Mouse (Mus musculus) embryonic facial prominence, embryonic 15.5 days (tissue): ENCODE data around the gene Mtch1. TPM values are rescaled to one million over a fixed set of nuclear protein-coding genes. Genes with fewer than 3 reads are reported as not detected.

Experiments
- ATAC-seq: fragments of 200-750 bp; cut with Nextera tagmentation; 2 replicates; pipeline ENCODE4 v1.8.0; 2017; ENCODE audit warnings: low read depth, moderate TSS enrichment; ENCODE audit not compliant: insufficient number of reproducible peaks, low FRiP score, low TSS enrichment
- H3K27ac ChIP-seq: fragments of 300-500 bp; sonication (generic); replicated peaks from 2 replicates; pipeline ENCODE4 v1.5.1; 2015; ENCODE audit warnings: mild to moderate bottlenecking, inconsistent platforms
- H3K27me3 ChIP-seq: fragments of 300-500 bp; sonication (generic); 2 replicates; pipeline ENCODE4 v1.6.1; 2015; ENCODE audit warnings: inconsistent platforms
- H3K36me3 ChIP-seq: fragments of 300-500 bp; sonication (generic); 2 replicates; pipeline ENCODE4 v1.6.1; 2015; ENCODE audit warnings: mild to moderate bottlenecking, inconsistent platforms
- H3K4me1 ChIP-seq: fragments of 300-500 bp; sonication (generic); 2 replicates; pipeline ENCODE4 v1.6.1; 2015; ENCODE audit warnings: inconsistent platforms
- H3K4me2 ChIP-seq: fragments of 300-500 bp; sonication (generic); replicated peaks from 2 replicates; pipeline ENCODE4 v1.6.1; 2015; ENCODE audit warnings: mild to moderate bottlenecking, inconsistent platforms
- H3K4me3 ChIP-seq: fragments of 300-500 bp; sonication (generic); replicated peaks from 2 replicates; pipeline ENCODE4 v1.5.1; 2015; ENCODE audit warnings: mild to moderate bottlenecking, inconsistent platforms
- H3K9ac ChIP-seq: fragments of 300-500 bp; sonication (generic); 2 replicates; pipeline ENCODE4 v1.6.1; 2015; ENCODE audit warnings: inconsistent platforms
- H3K9me3 ChIP-seq: fragments of 300-500 bp; sonication (generic); replicated peaks from 2 replicates; pipeline ENCODE4 v1.6.1; 2016; ENCODE audit warnings: inconsistent platforms
- WGBS: fragments of 180-500 bp; shearing (Covaris S2); methylation state at CpG from one replicate; pipeline ENCODE4 v1.1.7; 2015; 5-methylcytosine and 5-hydroxymethylcytosine counted together
- polyA plus RNA-seq: library from polyadenylated mRNA; unstranded; fragments of >200 nt; fragmentation: Nextera tagmentation; extraction: Ambion mirVana; gene quantifications from 2 replicates; pipeline ENCODE4 v1.2.1, GENCODE M21; 2015

The Mtch1 gene
- polyA plus RNA-seq, 1 experiment from 2014 or later = 337 TPM

DNA sequence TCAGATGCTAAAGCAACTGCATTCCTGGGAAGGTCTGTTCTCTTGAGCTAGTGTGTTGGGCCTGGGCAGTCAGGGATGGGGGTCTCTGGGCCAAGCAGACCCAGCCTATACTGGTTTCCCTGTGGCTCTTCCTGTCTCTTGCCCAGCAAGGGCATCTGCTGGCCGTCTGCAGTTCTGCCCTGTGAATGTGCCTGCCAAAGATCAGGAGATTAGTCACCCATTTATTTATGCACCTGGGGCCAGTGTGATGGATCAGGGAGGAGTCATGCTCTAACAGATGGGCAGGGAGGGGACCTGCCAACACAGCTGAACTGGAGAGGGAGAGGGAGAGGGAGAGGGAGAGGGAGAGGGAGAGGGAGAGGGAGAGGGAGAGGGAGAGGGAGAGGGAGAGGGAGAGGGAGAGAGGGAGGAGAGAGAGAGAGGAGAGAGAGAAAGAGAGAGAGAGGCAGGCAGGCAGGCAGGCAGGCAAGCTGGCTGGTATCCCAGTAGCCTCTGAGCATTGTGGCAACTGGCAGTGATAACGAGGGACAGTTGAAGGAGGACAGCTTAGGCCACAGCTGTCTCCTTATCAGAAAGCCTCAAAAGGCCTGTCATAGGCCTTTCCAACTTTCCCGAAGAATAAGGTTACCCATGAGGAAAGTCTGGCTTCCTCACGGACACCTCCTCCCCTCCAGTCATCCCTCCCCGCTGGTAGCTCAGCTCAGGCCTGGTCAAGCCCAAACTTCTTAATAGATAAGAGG lies 16.9 kb downstream of the Mtch1 start:
- H3K36me3 ChIP-seq = peaks cover 50% of the 10 kb centered on the region

DNA sequence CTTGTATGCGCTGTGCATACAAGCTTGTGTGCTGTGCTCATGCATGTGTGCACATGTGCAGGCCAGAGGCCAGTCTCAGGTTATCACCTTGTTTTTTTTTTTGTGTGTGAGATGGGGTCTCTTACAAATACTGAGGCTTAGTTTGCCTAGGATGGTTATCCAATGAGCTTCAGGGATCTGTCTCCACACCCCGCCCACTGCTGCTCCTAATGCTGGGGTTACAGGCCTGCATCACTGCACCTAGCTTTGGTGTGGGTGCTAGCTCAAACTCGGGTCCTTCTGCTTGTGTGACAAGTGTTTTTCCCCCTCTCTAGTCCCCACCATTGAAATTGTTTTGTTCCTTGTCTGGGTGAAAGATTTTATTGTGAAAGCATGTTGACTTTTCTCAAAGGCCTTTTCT lies 17.5 kb downstream of the Mtch1 start:
- WGBS = 81% methylated on average over 3 of the region's 3 CpGs
- H3K9ac ChIP-seq = no peak overlapping the region
- H3K4me1 ChIP-seq = peaks cover 10% of the 10 kb centered on the region
- no peak overlapping the region for H3K4me3 ChIP-seq
- peaks cover 44% of the 10 kb centered on the region for H3K36me3 ChIP-seq
- no peak for ATAC-seq
- H3K27ac ChIP-seq = no peak overlapping the region
- H3K27me3 ChIP-seq = peaks cover 17% of the 10 kb centered on the region; the same call in 1 of the 2 replicates
- H3K9me3 ChIP-seq = no peaks in the 10 kb centered on the region
- H3K4me2 ChIP-seq = no peak overlapping the region

More for the DNA sequence above, 16.9 kb downstream of the Mtch1 start:
- 35% methylated on average over 5 of the region's 5 CpGs for WGBS
- H3K9ac ChIP-seq = no peak overlapping the region
- no peak overlapping the region for H3K4me3 ChIP-seq
- H3K4me2 ChIP-seq = no peak overlapping the region
- peaks cover 13% of the 10 kb centered on the region; the same call in 1 of the 2 replicates for H3K27me3 ChIP-seq
- ATAC-seq = no peak
- no peaks in the 10 kb centered on the region for H3K9me3 ChIP-seq
- peak overlapping the region; percentile 55; the same call in 1 of the 2 replicates for H3K27ac ChIP-seq
- H3K4me1 ChIP-seq = peaks cover 10% of the 10 kb centered on the region

DNA sequence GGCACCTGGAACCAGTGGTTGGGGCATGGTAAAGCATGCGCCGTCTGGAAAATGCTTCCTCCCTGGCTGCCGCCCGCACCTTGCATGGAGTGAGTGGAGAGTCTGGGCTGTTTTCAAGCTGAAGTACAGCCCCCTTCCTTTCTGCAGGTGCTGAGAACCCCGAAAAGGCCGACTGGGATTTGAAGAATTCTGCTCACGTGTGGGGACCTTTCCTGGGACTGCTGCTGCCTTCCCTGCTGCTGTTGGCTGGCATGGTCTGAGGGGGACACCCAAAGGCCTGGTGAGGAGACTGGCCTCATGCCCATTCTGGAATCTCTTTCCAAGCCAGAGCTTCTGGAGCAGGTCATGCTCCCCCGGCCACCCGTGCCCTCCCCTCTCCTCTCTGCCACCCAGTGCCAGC lies 20.0 kb downstream of the Mtch1 start:
- Histone ChIP-seq H3K36me3 (peaks cover 22% of the 10 kb centered on the region), H3K27ac (no peak overlapping the region), H3K9me3 (no peaks in the 10 kb centered on the region), H3K4me1 (peaks cover 10% of the 10 kb centered on the region), H3K4me3 (no peak overlapping the region), H3K9ac (no peak overlapping the region), H3K27me3 (peaks cover 21% of the 10 kb centered on the region; the same call in 1 of the 2 replicates), H3K4me2 (no peak overlapping the region)
- 71% methylated on average over 9 of the region's 9 CpGs for WGBS
- no peak for ATAC-seq

DNA sequence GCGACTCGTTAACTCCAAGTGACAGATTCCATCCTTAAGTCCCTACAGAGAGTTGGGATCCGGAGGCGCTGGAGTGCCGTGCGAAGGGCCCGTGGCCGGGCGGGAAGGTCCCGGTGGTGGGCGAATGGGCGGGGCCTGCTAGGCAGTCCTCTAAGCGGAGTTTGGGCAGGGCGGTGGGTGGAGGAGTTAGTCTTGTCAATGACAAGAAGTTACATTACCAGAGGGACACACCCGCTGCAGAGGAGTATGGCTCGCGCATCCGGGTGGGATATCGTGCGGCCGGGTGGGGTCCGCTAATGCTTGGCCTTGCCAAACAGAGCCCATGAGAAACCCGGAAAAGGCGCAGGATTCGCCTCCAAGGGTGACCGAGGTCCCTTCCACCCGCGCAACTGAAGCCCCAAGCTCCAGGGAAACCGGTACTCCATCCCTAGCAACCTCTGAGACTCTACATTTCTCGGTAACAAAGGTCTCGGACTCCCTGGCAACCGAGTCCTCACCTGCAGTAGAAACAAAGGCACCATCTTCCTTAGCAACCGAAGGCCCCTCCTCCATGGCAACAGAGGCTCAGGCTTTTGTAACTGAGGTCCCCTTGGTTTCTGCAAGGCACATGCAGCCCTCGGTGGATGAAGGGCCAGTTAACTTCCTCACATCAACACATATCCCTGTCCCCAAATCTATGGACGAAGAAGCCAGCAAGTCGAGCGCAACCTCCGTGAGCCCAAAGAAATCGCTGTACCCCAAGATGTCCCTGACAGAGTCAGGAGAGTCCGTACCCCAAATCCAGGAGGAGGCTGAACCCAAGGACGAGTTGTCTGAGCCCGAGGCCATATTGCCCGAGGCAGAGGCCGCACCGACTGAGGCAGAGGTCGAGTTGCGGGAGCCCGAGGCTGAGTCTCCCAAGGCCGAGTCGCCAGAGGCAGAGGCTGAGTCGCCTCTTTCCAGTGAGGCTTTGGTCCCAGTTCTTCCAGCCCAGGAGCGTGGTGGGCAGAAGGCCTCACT lies 20.9 kb downstream of the Mtch1 start:
- H3K4me2 ChIP-seq = peak overlapping the region; percentile 52
- H3K4me3 ChIP-seq = peak overlapping the region; percentile 30
- 15% methylated on average over 52 of the region's 52 CpGs for whole genome bisulfite sequencing
- H3K4me1 ChIP-seq = peaks cover 15% of the 10 kb centered on the region
- H3K36me3 ChIP-seq = peaks cover 14% of the 10 kb centered on the region
- no peaks in the 10 kb centered on the region for H3K9me3 ChIP-seq
- no peak overlapping the region for H3K9ac ChIP-seq
- no peak overlapping the region for H3K27ac ChIP-seq
- H3K27me3 ChIP-seq = peaks cover 30% of the 10 kb centered on the region
- 0 out of 2 replicates have a peak, but pooled peaks have one; percentile 27 for ATAC-seq

DNA sequence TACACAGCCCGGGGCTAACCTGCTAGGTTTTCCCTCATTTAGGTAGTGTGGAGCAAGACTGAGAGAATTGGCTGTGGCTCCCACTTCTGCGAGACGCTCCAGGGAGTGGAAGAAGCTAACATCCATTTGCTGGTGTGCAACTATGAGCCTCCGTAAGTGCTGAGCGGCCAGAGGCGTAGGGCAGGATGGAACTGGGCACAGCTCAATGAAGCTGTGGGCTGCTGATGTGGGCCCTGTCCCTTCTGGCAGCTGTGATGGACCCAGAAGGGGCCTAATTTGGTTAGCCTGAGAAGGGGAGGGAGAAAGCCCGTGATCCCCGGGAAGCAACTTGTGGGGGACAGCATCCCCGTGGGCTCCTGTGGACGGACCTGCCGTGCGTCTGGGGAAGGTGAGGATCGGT lies 21.9 kb downstream of the Mtch1 start:
- Histone ChIP-seq H3K27ac (no peak overlapping the region), H3K4me2 (no peak overlapping the region), H3K4me3 (no peak overlapping the region), H3K9me3 (no peaks in the 10 kb centered on the region), H3K36me3 (peaks cover 6% of the 10 kb centered on the region; the same call in 1 of the 2 replicates), H3K9ac (no peak overlapping the region), H3K27me3 (peaks cover 40% of the 10 kb centered on the region), H3K4me1 (peaks cover 17% of the 10 kb centered on the region)
- no peak for ATAC-seq
- WGBS = 63% methylated on average over 13 of the region's 13 CpGs

DNA sequence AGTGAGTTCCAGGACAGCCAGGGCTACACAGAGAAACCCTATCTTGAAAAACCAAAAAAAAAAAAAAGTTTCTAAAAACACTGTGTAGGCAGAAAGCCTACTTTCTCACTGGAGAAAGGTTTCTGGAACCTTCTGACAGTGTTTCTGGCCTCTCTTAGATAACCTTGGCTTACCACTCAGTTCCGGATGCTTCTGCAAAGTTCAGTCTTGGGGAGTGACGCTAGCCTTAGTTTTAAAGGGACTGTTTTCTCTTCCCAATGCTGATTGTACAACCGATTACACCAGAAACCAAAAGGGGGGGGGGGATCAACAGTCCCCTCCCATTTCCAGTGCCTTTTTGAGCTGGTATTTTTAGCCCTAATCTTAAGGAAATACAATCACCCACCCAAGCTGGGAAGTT lies 24.1 kb downstream of the Mtch1 start:
- ATAC-seq = no peak
- Histone ChIP-seq H3K4me2 (no peak overlapping the region), H3K27ac (no peak overlapping the region), H3K27me3 (peaks cover 53% of the 10 kb centered on the region), H3K9me3 (no peaks in the 10 kb centered on the region), H3K4me1 (peaks cover 22% of the 10 kb centered on the region), H3K9ac (no peak overlapping the region), H3K4me3 (no peak overlapping the region), H3K36me3 (no peaks in the 10 kb centered on the region)
- WGBS = 90% methylated on average over 3 of the region's 3 CpGs

DNA sequence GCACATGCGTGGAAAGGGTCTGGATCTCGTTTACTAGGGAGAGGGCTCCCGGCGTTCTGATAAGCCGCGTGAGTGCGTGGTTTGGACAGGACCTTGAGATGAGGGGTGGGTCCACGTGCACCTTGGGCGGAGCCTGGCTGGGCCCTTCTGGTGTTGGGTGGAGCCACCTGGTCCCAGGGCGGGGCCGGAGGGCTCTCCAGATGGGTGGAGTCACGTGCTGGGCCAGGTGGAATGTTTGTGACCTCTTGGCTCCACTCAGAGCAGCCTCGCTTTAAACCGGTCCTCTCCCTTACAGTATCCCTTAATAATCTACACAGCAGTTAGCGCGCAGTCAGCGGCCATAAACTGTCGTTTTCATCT lies 25.2 kb downstream of the Mtch1 start:
- Histone ChIP-seq H3K27me3 (peaks cover 53% of the 10 kb centered on the region), H3K4me2 (peak overlapping the region; percentile 17; the same call in 1 of the 2 replicates), H3K4me3 (no peak overlapping the region), H3K27ac (no peak overlapping the region), H3K36me3 (no peaks in the 10 kb centered on the region), H3K9me3 (no peaks in the 10 kb centered on the region), H3K4me1 (peaks cover 22% of the 10 kb centered on the region), H3K9ac (no peak overlapping the region)
- ATAC-seq = peak; percentile 17; the same call in 1 of the 2 replicates
- WGBS = 24% methylated on average over 18 of the region's 18 CpGs

DNA sequence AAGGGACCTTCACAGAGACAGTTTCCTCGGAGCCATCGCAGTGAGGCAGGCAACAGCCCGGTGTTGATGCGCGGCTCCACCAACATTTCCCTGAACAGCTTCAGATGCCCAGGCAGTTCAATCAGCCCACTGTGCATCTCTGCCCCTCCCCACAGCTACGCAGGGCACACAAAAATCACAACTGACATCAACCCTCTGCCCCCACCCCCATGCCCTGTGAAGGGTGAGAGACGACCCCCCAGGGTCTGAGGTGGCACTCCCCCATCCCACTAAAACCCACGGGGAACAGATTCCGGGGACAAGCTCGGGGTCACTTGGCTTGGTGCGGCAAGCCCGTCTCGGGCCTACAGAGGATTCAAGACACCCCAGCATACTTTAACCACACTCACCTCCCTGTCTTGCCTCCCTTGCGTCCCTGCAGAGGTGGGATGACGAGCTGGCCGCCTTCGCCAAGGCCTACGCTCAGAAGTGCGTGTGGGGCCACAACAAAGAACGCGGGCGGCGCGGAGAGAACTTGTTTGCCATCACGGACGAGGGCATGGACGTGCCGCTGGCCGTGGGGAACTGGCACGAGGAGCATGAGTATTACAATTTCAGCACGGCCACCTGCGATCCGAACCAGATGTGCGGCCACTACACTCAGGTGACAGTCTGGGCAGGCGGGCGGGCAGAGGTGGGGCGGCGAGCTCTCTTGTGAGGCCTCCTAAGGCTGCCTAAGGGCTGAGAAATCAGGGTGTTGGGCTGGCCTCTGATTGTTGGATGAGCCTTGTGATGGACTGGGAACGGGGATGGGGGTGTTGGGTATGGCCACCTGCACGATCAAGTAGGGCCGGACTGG lies 25.8 kb downstream of the Mtch1 start:
- no peak overlapping the region for H3K9ac ChIP-seq
- no peak overlapping the region; the same call in 1 of the 2 replicates for H3K4me3 ChIP-seq
- peaks cover 22% of the 10 kb centered on the region for H3K4me1 ChIP-seq
- no peaks in the 10 kb centered on the region for H3K36me3 ChIP-seq
- peak overlapping the region; percentile 17; the same call in 1 of the 2 replicates for H3K4me2 ChIP-seq
- peaks cover 47% of the 10 kb centered on the region for H3K27me3 ChIP-seq
- WGBS = 19% methylated on average over 41 of the region's 41 CpGs
- ATAC-seq = peak; percentile 3; the same call in 1 of the 2 replicates
- no peak overlapping the region for H3K27ac ChIP-seq
- H3K9me3 ChIP-seq = no peaks in the 10 kb centered on the region

DNA sequence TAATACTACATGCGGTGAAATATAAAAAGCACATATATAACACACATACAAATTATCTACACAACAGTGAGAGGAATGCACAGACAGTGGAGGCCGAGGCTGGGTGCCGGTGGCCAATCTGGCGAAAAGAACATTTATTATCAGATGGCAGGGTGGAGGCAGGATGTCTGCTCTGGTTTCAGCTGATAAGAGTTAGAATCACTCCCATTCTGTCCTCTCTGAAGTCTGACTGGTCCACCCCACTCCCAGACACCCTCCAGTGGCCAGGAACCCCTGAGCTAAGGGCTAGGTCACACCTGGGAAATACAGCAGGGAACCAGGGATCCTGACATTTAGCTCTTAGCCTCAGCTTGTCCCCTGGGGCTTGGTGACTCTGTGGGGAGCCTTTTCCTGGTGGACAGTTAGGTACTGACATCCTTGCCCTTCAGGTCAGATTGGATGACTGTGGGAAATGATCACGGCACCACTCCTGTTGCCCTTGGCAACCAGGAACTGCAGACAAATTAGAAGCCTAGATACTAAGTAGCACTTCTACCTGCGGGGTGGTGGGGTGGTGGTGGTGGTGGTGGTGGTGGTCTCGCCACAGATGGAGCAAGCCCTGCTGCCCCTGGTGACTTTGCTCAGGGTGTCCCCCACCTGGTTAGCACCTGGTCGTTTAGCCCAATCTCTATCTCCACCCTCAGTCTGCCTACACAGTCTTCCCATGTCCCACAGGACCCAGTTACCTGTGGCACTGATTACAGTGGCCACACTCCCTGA lies 27.7 kb downstream of the Mtch1 start:
- no peak overlapping the region for H3K27ac ChIP-seq
- H3K4me2 ChIP-seq = no peak overlapping the region
- H3K36me3 ChIP-seq = no peaks in the 10 kb centered on the region
- H3K27me3 ChIP-seq = peaks cover 36% of the 10 kb centered on the region
- peaks cover 19% of the 10 kb centered on the region for H3K4me1 ChIP-seq
- no peak overlapping the region for H3K4me3 ChIP-seq
- no peak overlapping the region for H3K9ac ChIP-seq
- ATAC-seq = no peak
- WGBS = 62% methylated on average over 8 of the region's 8 CpGs
- H3K9me3 ChIP-seq = no peaks in the 10 kb centered on the region

DNA sequence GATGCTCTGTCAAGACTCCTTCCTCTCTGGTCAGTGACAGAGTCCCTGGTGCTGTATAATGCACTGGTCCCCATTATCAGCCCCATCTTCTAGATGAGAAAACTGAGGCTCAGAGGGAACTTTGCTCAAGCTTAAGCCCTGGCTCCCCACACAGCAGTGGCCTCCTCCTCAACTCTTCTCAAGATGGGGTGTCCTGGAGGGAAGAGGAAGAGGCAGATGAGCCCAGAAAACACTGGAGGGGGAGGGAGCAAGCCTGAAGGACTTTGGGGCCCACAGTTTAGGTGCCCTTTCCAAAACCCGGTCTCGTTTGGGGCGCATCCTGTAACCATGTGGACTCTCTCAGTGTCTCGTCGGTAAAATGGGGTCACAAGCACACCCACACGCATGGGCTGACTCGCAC lies 28.3 kb downstream of the Mtch1 start:
- H3K9me3 ChIP-seq = no peaks in the 10 kb centered on the region
- no peak overlapping the region for H3K4me3 ChIP-seq
- H3K9ac ChIP-seq = no peak overlapping the region
- peaks cover 36% of the 10 kb centered on the region for H3K27me3 ChIP-seq
- H3K4me1 ChIP-seq = peaks cover 19% of the 10 kb centered on the region
- WGBS = 88% methylated on average over 7 of the region's 7 CpGs
- no peak overlapping the region for H3K27ac ChIP-seq
- H3K4me2 ChIP-seq = no peak overlapping the region
- H3K36me3 ChIP-seq = no peaks in the 10 kb centered on the region
- ATAC-seq = no peak
